Mouse (Mus musculus): ENCODE measurements at regions not wholly inside any gene's neighbourhood (a gene's known extent, or its start where the extent isn't known, plus 50 kb on each side); places are given as distances from the start of the nearest gene placed in this dataset.

GRCm38 (mm10) chr8:10878371-10878770, 129.9 kb downstream of the Irs2 start:
- TF ChIP-seq CTCF (IDR thresholded peaks at IDR 0.05; ENCODE audit: insufficient read depth, low read length) (no peak), POLR2A (IDR thresholded peaks at IDR 0.05; ENCODE audit: borderline replicate concordance, extremely low read depth, low read depth, low read length) (no peak)

All from lung, adult 2 months (tissue).